Mouse (Mus musculus): ENCODE measurements around the gene Adarb2.

Gene Adarb2

DNA sequence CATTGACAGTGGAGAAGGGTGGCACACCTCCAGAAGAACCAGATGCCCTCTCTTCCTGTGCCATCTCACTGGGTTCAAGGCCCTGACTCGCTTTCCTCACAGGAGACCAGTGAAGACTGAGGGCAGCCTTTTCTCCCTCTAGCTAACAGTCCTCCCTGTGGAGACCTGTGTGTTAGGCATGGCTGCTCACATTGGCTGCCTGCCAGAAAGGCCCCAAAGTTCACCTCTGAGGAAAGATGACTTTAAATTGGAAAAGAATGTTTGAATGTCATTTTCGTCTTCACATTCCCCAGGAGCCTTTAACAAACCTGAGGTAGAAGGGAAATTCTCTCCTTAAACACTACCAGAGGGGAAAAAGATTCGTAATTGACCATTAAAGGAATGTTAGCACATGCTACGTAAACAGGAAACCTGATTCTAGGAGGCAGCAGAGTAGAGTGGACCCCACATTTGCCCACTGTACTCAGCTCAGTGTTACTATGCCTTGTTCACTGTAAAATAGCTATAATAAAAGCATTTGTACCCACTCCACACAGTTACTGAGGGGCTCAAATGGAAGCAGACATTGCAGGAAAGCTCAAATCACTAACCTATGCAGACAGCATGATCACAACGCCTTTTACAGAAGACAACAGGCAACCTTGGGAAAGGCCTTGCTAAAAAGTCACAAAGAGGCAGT lies 285.2 kb downstream of the Adarb2 start:
- DNase-seq (ENCODE audit: low spot score), result no peak

DNA sequence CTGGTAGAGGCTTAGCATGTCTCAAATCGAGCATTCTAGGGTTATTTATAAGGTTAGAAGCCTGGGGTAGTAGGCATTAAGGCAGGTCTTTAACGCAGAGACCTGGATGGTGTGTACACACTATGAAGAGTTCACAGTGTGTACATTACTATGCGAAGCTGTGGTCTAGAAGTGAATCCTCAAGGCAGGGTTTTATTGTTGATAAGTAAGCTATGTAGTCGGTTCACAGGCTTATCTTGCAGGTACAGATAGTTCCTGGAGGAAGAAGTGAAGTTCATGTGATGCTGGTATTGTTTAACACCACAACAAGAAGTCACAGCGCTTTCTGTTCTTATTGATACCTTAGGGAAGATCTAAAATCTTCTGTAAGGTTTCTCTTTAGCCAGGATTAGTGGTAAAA lies 290.7 kb downstream of the Adarb2 start:
- DNase-seq (ENCODE audit: low spot score), result no peak

DNA sequence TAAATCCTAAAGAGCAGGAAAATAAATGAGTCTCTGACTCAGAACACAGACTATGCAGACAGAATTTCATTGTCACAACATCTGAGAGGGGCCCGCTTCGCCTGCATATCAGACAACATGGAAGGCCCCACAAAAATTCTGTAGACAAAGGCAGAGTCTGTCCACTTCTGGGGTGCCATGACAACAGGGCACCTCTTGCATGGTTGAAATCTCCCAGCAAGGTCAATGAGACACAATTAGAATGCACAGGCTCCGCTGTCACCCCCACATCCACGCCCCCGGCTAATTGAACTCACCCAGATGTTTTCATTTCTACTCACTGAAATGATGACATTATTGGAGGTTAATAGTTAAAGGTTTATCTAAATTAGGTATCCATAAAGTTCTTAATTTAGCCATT lies 296.9 kb downstream of the Adarb2 start:
- DNase-seq (ENCODE audit: low spot score), result no peak

DNA sequence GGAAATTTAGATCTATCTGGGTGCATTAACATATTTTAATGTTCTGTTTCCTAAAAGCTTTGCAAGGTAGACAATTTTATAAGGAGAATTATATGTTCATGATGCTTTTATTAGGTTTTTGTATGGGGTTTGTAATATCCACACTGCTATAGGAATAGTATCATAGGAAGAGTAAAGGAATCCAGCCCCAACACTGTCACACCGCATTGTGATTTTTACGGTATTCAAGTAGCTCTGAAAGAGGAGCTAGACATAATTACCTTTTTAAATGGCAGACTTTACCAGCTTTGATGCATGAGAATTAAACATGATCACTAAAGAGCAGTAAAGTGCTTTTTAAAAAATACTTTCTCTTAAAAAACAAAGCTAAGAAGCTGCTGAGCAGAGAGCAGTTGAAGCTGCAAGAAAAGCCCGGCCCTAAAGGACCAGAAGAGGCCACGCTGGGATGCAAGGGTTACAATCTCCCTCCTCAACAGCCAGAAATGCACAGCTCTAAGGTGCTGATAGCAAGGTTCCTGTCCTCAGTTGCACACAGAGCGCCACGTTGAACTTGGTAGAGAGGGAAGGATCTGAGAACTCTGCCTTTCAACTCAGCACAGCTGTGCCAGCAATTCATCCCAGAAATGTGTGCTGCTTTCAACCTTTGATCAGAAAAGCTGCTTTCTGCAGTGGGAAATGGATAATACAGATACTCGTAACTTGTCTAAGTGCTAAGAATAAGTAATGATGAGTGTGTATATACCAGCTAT lies 308.6 kb downstream of the Adarb2 start:
- no peak for DNase-seq (ENCODE audit: low spot score)

DNA sequence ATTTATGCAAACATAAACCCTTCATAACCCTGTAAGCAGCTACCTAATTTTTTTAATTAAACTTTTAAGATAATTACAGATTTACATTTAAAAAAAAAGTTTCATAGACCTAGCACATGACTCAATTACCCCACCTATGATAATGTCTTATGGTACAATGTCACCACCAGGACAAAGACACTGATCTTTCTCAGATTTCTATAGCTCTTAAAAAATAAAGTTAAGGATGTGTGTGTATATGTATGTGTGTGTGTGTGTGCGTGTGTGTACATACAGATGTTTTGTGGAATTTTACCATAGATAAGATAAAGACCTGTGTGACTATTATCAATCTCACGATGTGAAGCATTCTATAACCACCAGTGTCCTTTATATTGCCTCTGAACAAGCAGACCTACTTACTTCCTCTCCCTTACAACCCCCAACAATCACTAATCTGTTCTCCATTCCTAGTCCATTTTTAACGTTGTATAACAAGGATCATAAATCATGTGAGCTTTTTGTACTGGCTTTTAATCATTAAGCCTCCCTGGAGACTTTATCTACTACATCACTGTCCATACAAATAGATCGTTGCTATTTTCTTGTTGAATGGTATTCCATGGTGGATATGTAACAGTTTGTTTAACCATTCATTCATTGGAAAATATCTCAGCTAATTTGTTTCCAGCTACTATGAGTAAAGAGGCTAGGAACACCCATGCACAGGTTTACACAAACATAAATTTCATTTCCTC lies 313.5 kb downstream of the Adarb2 start:
- DNase-seq (ENCODE audit: low spot score), result no peak

DNA sequence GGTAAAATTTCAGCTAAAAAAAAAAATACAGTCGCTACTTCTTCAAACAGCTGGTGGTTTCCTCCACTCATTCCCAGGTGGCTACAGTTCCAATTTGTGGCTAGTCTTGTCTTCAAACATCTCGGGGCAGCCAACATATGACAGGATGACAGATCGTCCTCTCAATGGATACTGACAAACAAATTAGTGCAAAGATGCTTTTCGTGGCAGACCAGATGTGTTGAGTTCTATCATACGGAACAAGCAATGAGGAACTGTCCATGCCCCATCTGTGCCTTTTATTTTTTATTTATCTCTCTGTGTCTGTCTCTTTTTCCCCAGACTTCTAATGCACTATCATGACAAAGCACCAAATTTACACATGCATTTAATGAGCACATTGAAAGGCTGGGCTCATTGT lies 316.5 kb downstream of the Adarb2 start:
- DNase-seq (ENCODE audit: low spot score), result no peak

DNA sequence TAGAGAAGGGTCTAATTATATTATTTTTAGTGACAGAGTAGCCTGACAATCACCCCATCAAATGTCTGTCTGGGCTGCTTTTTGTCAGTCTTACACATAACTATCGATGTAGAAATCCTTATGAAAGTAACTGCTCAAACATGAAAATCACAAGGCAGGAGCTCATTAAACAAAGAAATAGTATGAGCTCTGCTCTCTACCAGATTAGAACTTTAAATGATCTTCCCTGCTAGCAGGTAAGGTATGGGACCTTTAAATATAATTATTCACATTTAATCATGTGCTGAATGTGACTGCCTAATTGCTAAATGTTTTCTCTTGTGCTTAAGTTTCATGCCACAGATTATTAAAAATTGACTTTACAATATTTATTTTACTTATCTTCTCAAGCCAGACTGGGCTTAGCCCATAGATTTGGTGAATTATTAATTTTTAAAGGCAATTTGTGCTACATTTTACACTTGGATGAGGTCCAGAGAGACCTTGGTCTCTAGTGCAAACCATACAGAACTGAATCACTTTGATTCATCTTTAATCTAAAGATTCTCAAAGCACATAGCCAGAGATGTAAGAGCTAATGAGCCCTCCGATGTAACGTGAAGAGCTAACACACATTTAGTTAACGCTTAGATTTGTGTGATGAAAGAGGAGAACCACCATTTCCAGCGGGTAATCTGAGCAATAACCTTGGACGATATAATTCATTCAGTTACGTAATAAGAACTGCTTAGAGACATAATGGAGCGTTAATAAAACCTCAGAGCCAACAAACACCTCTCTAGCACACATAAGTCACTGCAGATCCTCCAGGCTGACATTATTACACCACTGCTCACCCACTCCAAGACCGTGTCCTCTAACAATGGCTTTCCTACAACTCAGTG lies 323.3 kb downstream of the Adarb2 start:
- no peak for DNase-seq (ENCODE audit: low spot score)

DNA sequence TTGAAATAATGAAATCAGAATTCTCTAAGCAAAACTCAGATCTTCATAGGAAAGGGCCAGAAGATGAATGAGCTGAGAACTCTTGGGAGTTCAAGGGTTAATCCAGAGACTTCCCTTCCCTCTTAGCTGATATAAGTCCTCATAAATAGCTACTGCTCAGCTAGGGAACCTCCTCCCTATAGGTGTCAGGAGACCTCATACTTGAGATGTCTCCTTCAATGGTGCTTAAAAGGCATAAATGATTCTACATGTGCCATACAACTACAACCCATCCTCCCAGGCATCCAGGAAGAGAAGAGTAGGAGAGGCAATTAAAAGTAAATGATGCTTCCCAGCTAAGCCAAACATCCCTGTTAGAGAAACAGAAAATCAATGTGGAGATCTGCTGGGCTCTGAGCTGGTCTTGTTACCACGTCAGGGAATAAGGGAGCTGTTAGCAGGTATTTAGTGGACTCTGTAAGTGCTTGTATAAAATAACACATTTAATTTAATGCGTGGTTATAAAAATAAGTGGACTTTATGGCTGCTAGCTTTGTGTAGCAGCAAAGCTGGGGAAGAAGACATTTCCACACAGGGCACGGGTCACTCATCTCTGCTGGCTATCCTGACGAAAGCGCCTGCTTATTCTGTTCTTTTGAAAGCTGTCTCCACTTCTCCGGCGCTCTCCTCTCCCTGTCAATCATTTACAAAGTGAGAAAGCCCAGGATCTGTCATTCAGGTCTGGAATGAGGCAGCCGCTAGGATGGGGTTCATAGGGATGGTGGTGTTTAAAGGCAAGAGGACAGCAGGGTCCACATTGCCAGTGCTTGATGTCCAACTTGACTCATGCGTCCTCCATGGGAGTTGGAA lies 331.8 kb downstream of the Adarb2 start:
- no peak for DNase-seq (ENCODE audit: low spot score)

DNA sequence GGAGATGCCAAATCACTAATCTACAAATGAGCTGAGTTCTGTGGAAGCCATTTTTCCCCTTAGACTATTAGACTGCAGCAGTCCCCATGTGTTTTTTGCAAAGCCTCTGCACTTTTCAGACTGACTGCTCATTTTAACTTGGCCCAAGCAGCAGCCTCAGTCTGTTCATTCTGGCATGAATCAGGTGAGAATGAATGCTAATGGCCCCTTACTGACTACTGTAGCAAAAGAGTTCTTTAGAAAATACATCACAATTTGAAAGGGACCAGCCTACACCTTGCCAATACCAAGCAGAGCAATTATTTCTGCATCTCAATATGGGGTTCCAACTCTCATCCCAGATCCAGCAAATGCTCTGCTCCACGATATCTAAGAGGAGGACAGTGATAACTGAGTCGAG lies 335.8 kb downstream of the Adarb2 start:
- DNase-seq (ENCODE audit: low spot score), result no peak

DNA sequence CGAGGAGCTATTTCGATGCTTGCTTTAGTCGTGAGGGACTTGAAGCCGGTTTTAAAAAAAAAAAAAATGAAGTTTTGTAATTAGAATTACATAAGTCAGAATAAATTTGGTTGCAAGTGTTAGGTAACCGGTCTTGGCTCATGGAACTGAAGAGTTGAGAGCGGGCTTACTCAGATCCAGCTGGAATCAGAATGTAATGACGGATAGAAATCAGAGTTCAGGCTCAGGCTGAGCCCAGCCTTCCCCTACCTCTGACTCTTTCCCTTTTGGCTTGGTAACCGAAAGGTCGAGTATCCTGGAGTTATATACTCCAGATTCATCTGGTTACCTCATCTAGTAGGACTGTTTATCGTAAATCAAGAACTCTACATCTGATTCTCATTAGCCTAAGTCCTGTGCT lies 336.2 kb downstream of the Adarb2 start:
- no peak for DNase-seq (ENCODE audit: low spot score)

DNA sequence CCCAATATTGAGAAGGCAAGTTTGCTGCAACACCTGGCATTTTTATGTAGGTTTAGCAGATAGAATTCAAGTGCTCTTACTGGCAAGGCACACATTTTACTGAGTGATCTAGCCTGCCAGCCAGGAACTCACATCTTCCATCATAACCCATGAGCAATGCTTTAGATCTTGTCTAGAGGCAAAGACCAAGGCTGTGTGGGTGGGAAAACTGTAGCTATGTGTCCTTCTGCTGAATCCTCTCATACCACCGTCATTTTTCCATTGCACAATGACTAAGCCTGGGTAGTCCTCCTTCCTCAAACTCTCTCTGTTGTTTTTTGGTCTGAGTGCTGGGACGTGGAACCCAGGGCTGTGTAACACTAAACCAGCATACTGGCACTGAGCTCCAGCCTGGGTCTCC lies 340.0 kb downstream of the Adarb2 start:
- no peak for DNase-seq (ENCODE audit: low spot score)

DNA sequence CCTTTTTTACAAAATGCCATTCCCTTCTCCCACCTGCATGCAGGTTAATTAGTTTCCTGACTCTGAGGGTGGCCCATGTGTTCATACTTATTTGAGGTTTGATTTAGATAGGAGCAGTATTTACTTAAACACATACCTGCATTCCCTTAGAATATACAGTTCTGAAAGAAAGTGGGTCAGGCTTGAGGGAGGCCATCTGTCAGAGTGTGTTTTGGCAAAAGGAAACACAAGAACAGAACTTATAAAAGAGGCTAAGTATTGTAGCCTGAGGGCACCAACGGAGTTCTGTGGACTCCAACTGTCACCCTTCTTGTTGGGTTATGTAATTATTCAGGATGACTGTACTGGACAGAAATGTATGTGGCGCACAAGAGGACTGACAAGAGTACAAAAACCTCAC lies 349.6 kb downstream of the Adarb2 start:
- no peak for DNase-seq (ENCODE audit: low spot score)

DNA sequence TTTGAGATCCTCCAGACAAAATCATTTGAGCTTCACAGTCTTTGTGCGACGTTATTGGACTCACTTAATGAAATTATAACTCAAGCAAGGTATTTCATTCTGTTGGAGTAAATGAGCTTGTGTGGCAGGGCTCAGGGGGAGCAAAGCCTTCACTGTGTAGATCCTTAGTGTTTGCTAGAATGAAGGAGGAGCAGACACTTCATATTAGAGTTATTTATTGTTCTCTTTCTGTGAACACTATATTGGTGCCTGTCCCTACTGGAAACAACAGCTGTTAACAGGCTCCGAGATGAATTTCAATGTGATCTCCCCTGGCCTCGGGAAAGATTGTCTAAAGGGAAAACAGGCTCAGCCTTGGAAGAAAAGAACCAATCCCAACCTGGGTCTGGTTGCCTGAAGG lies 355.1 kb downstream of the Adarb2 start:
- no peak for DNase-seq (ENCODE audit: low spot score)

DNA sequence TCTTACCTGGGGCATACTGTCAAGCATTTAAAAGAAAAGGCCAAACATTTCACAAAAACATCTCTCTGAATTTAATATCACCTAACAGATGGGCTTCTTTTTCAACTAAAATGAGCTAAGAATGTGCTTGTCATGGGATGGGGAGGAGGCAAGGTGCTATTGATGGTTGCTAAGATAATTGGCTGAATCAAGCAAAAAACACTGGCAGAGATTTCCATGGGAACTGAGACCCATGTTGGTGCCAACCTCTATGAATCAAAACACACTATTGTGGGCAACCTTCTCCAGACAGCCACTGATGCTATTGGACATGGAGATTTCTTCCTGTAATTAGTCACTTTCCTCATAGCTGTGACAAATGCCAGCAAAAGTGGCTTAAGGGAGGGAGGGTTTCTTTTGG lies 357.8 kb downstream of the Adarb2 start:
- no peak for DNase-seq (ENCODE audit: low spot score)

DNA sequence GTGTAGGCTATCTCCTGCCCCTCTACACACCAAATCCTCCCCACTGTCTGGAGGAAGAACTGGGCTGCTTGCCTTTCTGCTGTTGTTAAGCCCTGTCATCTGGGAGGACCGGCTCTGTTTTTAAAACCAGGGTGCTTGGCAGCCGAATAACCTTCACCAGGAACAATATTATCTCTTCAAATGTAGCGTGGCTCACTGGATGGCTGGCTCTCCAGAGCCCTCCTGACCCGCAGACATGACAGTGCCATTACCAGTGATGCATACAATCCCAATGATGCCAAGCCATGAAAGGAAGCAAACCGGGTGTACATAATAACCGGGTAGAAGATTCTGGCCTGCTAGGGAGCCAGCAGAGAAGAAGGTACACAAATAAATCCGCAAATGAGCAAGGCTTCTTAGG lies 360.5 kb downstream of the Adarb2 start:
- DNase-seq (ENCODE audit: low spot score), result no peak

DNA sequence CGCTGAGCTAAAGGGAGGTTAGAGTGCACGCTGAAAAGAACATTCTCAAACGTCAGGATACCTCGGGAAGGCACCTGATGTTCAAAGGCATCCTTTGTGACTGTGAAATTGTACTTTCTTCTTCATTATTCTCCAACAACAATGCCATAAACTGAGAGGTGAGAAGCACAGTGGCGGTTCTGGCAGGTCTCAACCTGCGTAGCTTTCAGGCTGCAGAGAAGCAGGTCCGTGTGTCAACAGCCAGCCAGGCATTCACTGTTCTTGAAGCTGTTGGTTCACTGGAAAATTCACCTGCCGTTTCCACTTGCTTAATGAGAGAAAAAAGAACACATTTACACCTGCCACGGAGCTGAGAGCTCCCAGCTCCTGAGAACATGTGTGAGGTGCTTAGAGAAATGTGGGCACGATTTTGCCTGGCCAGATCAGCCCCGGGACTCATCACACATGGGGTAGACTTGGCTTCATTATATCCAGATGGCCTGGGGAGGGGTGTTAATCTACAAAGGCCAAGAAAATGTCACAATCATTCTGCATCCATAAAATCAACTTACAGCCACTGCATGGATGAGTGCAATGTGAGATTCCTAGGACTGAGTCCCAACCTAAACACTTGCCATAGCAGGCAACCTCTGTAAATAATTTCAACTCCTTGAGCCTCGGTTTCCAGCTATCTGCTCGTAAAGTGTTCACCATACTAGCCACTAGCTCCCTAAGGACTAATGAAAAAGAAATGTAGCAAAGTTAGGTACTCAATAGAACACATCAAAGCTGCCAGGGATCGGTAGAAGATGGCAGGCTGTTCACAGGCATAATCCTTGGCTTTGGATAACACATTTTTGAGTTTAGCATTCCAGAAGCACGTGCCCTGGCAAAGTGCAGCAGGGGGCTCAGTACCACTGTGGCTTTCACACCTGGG lies 364.7 kb downstream of the Adarb2 start:
- DNase-seq (ENCODE audit: low spot score), result no peak

DNA sequence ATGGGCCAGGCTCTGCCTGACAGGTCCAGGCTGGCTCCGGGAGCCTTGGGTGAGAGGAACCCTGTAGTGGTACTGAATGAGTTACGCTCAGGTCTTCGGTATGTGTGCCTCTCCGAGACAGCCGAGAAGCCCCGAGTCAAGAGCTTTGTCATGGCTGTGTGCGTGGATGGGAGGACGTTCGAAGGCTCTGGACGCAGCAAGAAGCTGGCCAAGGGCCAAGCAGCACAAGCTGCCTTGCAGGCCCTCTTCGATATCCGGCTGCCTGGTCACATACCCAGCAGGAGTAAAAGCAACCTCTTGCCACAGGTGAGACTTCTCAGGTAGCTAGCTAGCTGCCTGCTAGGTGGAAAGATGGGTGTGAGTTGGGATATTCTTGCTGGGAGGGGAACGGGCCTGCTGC lies 367.6 kb downstream of the Adarb2 start:
- DNase-seq (ENCODE audit: low spot score), result no peak

DNA sequence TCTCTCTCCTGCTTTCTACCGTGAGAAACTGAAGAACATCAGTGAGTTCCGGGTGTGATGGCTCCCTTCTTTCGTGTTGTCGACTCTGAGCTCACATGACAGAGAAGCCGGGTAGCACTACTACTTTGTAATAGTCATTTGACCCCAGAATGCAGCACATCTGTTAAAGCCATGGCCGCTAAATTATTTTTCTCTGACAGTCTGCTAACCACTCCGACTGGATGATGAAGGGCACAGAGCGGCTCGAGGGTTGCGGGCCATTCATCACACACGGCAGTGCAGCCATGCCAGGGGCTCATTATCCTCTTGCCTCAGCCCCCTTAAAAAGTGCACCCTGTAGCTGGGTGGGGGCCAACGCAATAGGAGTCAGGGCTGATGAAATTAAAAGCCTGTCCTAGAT lies 371.2 kb downstream of the Adarb2 start:
- DNase-seq (ENCODE audit: low spot score), result no peak

DNA sequence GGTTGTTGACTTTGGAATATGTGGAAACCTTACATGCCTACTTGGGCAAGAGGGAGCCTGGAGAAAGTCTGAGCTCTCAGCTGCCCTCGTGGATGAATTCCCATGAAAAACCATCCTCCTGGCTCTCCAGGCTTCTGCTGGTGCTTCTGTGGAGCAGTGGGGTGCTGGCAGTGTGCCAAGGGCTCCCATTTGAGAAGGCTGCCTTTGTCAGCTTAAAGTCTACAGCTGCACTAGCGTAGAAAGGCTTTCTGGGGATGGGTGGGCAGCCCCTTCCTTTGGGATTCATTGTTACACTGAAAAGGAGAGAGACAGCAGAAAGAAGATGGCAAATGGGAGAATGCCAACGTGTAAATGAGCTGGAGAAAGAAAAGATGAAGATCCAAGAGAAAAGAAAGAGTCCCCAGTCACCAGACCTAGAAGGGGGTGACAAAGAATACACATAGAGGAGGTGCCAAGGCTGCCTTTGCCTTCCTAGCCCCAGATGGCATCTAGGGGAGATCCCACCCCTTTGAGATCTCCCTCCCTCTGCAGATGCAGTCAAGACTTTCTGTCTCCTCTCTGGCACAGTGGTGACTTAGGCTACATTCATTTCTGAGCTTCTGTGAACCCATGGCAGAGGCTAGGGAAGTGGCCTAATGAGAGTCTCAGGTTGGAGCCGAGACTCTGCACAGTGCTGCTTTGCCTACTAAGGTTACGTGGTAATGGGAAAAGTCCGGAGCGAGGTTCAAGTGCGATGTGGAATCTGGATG lies 381.8 kb downstream of the Adarb2 start:
- no peak for DNase-seq (ENCODE audit: low spot score)
